Comparison of ENCODE assay signal across 9 mouse cellular contexts in genomic region chr4:138367641-138368497, GRCm38 (mm10). TPM values are rescaled to one million over a fixed set of nuclear protein-coding genes. Genes with fewer than 3 reads are reported as not detected.
DNase-seq lines count a peak whose midpoint lies in the region; ATAC-seq and TF ChIP-seq lines count a peak whose summit lies in the region.
"Had no signal": no experiment of that assay in that cellular context is flagged by ENCODE, and none has a peak within 500 bp of the region (broad histone marks: within the 10 kb centered on the region; RNA-seq: fewer than 3 reads in every experiment).

TSS of gene Cda (minus strand) at chr4:138367992.

- H3K36me3 ChIP-seq in hindbrain, embryonic 16.5 days (ENCODE audit: control insufficient read depth, insufficient read depth, low read length): no peaks in the 10 kb centered on the region
- H3K36me3 ChIP-seq in liver, embryonic 11.5 days (ENCODE audit: control insufficient read depth, insufficient read depth, low read length): no peaks in the 10 kb centered on the region
- H3K36me3 ChIP-seq in midbrain, postnatal 0 days (ENCODE audit: insufficient read depth, low read length): no peaks in the 10 kb centered on the region

- H3K9me3 ChIP-seq in hindbrain, embryonic 16.5 days (ENCODE audit: control insufficient read depth, low read length): no peaks in the 10 kb centered on the region
- H3K9me3 ChIP-seq in liver, embryonic 11.5 days (ENCODE audit: control insufficient read depth, low read length): no peaks in the 10 kb centered on the region
- no peaks in the 10 kb centered on the region for H3K9me3 ChIP-seq in midbrain, postnatal 0 days (ENCODE audit: low read length)

- H3K27ac ChIP-seq in hindbrain, embryonic 16.5 days (ENCODE audit: low read depth, low read length): no peak within 1 kb of the TSS
- no peak within 1 kb of the TSS for H3K27ac ChIP-seq in liver, embryonic 11.5 days (ENCODE audit: low read depth, low read length)
- H3K27ac ChIP-seq in midbrain, postnatal 0 days (ENCODE audit: low read depth, low read length): no peak within 1 kb of the TSS
- H3K27ac ChIP-seq: macrophage had no signal

- peaks cover 8% of the 10 kb centered on the region for H3K4me1 ChIP-seq in hindbrain, embryonic 16.5 days (ENCODE audit: control insufficient read depth, insufficient read depth, low read depth, low read length)
- peaks cover 16% of the 10 kb centered on the region for H3K4me1 ChIP-seq in liver, embryonic 11.5 days (replicated peaks; ENCODE audit: control insufficient read depth, insufficient read depth, low read length)
- no peaks in the 10 kb centered on the region for H3K4me1 ChIP-seq in midbrain, postnatal 0 days (ENCODE audit: insufficient read depth, low read length)

- TF ChIP-seq CTCF in midbrain, postnatal 0 days (IDR thresholded peaks at IDR 0.05): 0 out of 2 replicates have a peak, but pooled peaks have one; percentile 22

- peak within 1 kb of the TSS; percentile 58 for H3K4me2 ChIP-seq in hindbrain, embryonic 16.5 days (ENCODE audit: low read length)
- H3K4me2 ChIP-seq in liver, embryonic 11.5 days: peak within 1 kb of the TSS; percentile 84
- H3K4me2 ChIP-seq in midbrain, postnatal 0 days (ENCODE audit: low read depth, low read length, poor library complexity, severe bottlenecking): peak within 1 kb of the TSS; percentile 57

- H3K4me3 ChIP-seq in hindbrain, embryonic 16.5 days (ENCODE audit: low read length): peak within 1 kb of the TSS; percentile 34
- peak within 1 kb of the TSS; percentile 53 for H3K4me3 ChIP-seq in liver, embryonic 11.5 days (ENCODE audit: low read depth, low read length)
- peak within 1 kb of the TSS; percentile 27 for H3K4me3 ChIP-seq in midbrain, postnatal 0 days (ENCODE audit: low read depth, low read length)

- peaks cover 3% of the 10 kb centered on the region for H3K27me3 ChIP-seq in hindbrain, embryonic 16.5 days (replicated peaks; ENCODE audit: control insufficient read depth, insufficient read depth, low read length)
- H3K27me3 ChIP-seq in liver, embryonic 11.5 days (replicated peaks; ENCODE audit: control insufficient read depth, insufficient read depth, low read length): peaks cover 7% of the 10 kb centered on the region
- H3K27me3 ChIP-seq in midbrain, postnatal 0 days (ENCODE audit: insufficient read depth, low read length): no peaks in the 10 kb centered on the region; the same call in 1 of the 2 replicates

- H3K9ac ChIP-seq in hindbrain, embryonic 16.5 days (ENCODE audit: low read depth, low read length): peak within 1 kb of the TSS; percentile 50
- peak within 1 kb of the TSS; percentile 43; the same call in 1 of the 2 replicates for H3K9ac ChIP-seq in liver, embryonic 11.5 days (ENCODE audit: low read depth, low read length)
- H3K9ac ChIP-seq in midbrain, postnatal 0 days (replicated peaks; ENCODE audit: low read length, poor library complexity, severe bottlenecking): peak within 1 kb of the TSS; percentile 33; the same call in 1 of the 2 replicates

- peak; percentile 69; the same call in 1 of the 2 replicates for ATAC-seq in frontal cortex, adult (ENCODE audit: low TSS enrichment)
- peak; percentile 77 for ATAC-seq in hindbrain, embryonic 16.5 days
- ATAC-seq in liver, embryonic 11.5 days (replicated peaks; ENCODE audit: low FRiP score): peak; percentile 65
- ATAC-seq in midbrain, postnatal 0 days (ENCODE audit: low FRiP score): peak; percentile 60

- no peak for DNase-seq in frontal cortex, postnatal 25 days (ENCODE audit: low spot score in 2 of 2)
- peak; percentile 83 for DNase-seq in embryo, embryonic 10.5 days (ENCODE audit: low spot score)
- DNase-seq in gastrocnemius, postnatal 25 days: peak; percentile 80
- peak; percentile 79 for DNase-seq in liver, embryonic 11.5 days (ENCODE audit: low spot score)
- peak; percentile 67 for DNase-seq in midbrain, postnatal 0 days (ENCODE audit: low spot score)
- peak; percentile 87 for DNase-seq in testis, postnatal 10 days (ENCODE audit: low spot score)

- 10% methylated on average over 34 of the region's 34 CpGs for WGBS in hindbrain, embryonic 16.5 days
- 7% methylated on average over 34 of the region's 34 CpGs for WGBS in liver, embryonic 11.5 days
- WGBS in midbrain, postnatal 0 days: 10% methylated on average over 34 of the region's 34 CpGs

RNA-seq across cellular contexts. Expression of gene Cda, which starts in this region (rescaled TPM):
- 1 to 10 TPM in 1 of 2 experiments, under 1 TPM in 1; 0.82 to 1.2 TPM for total RNA-seq in gastrocnemius, postnatal 25 days (2021)
- 7.9 and 8.1 TPM in 2 replicates for polyA plus RNA-seq in hindbrain, embryonic 16.5 days (2015; fragmentation: Nextera tagmentation; extraction: Ambion mirVana)
- polyA plus RNA-seq in liver, embryonic 11.5 days (2014; fragmentation: Nextera tagmentation; extraction: Ambion mirVana): 6.6 and 7.2 TPM in 2 replicates
- 9.1 and 9.6 TPM in 2 replicates for total RNA-seq in midbrain, postnatal 0 days (2014; rRNA removed)
- 9.2 and 12.2 TPM in 2 replicates for polyA plus RNA-seq in midbrain, postnatal 0 days (2015; fragmentation: Nextera tagmentation; extraction: Ambion mirVana)
- polyA plus RNA-seq: macrophage had no signal

Comparison
In these comparisons a context has a peak if more than half of its experiments do, and no peak if none do; other contexts are left out.
1. DNase-seq: peak in embryo, embryonic 10.5 days (single experiment), gastrocnemius, postnatal 25 days (single experiment), liver, embryonic 11.5 days (single experiment), midbrain, postnatal 0 days (single experiment) and testis, postnatal 10 days (single experiment); none in frontal cortex, postnatal 25 days (0 of 2).
2. Peak in every context shown above with its lines, with median percentiles within 50 percentile points of each other: ATAC-seq, H3K4me2 ChIP-seq, H3K4me3 ChIP-seq and H3K9ac ChIP-seq.